Mouse (Mus musculus) spleen, postnatal 10 days (tissue): ENCODE measurements around the gene Hist1h3e.

Experiments
- DNase-seq, 2 experiments: peaks; one replicate each; pipeline ENCODE4 v3.0.0; 2021 to 2022; ENCODE audit warnings: low spot score in 2 of 2

Hist1h3e gene

GRCm38 (mm10) chr13:23538249-23538648 lies 23.9 kb downstream of the Hist1h3e start:
- no peak for DNase-seq

GRCm38 (mm10) chr13:23537006-23537710 lies 25.0 kb downstream of the Hist1h3e start:
- no peak for DNase-seq

- DNase-seq = no peak
Observed at GRCm38 (mm10) chr13:23536076-23536822, 25.9 kb downstream of the Hist1h3e start.

- DNase-seq = peak; percentile 92
Observed at GRCm38 (mm10) chr13:23535137-23536075, 26.8 kb downstream of the Hist1h3e start, which contains the start of gene Hist1h3g. TSS of gene Hist1h3g (plus strand) at chr13:23535422.

GRCm38 (mm10) chr13:23534368-23535131 lies 27.6 kb downstream of the Hist1h3e start:
- peak; percentile 55 to 60 for DNase-seq

- DNase-seq = peak; percentile 78 to 83
Observed at GRCm38 (mm10) chr13:23533560-23534367, 28.4 kb downstream of the Hist1h3e start, which contains the start of gene Hist1h2af. TSS of gene Hist1h2af (plus strand) at chr13:23533906.

- DNase-seq = peak; percentile 53 to 65
Observed at GRCm38 (mm10) chr13:23532262-23533075, 29.7 kb downstream of the Hist1h3e start.

GRCm38 (mm10) chr13:23530901-23531875 lies 31.0 kb downstream of the Hist1h3e start, which contains the start of gene Hist1h4h:
TSS of gene Hist1h4h (plus strand) at chr13:23531050.
- DNase-seq = peak; percentile 95 to 99

GRCm38 (mm10) chr13:23530181-23530900 lies 31.8 kb downstream of the Hist1h3e start:
- DNase-seq = peak; percentile 72 to 76

- no peak for DNase-seq
Observed at GRCm38 (mm10) chr13:23529480-23530165, 32.5 kb downstream of the Hist1h3e start.

GRCm38 (mm10) chr13:23529005-23529404 lies 33.2 kb downstream of the Hist1h3e start:
- no peak for DNase-seq

- peak; percentile 90 to 93 for DNase-seq
Observed at GRCm38 (mm10) chr13:23526312-23526711, 35.9 kb downstream of the Hist1h3e start.

- DNase-seq = no peak
Observed at GRCm38 (mm10) chr13:23525901-23526300, 36.3 kb downstream of the Hist1h3e start.

GRCm38 (mm10) chr13:23524654-23525053 lies 37.5 kb downstream of the Hist1h3e start:
- DNase-seq = peak; percentile 77 to 87

- DNase-seq = no peak
Observed at GRCm38 (mm10) chr13:23523976-23524375, 38.2 kb downstream of the Hist1h3e start.

GRCm38 (mm10) chr13:23521703-23522102 lies 40.5 kb downstream of the Hist1h3e start:
- peak; percentile 76 to 88 for DNase-seq

- DNase-seq = peak; percentile 79 to 82
Observed at GRCm38 (mm10) chr13:23519416-23519815, 42.8 kb downstream of the Hist1h3e start.
